8 mouse cellular contexts compared by ENCODE assay signal in the genomic region with DNA sequence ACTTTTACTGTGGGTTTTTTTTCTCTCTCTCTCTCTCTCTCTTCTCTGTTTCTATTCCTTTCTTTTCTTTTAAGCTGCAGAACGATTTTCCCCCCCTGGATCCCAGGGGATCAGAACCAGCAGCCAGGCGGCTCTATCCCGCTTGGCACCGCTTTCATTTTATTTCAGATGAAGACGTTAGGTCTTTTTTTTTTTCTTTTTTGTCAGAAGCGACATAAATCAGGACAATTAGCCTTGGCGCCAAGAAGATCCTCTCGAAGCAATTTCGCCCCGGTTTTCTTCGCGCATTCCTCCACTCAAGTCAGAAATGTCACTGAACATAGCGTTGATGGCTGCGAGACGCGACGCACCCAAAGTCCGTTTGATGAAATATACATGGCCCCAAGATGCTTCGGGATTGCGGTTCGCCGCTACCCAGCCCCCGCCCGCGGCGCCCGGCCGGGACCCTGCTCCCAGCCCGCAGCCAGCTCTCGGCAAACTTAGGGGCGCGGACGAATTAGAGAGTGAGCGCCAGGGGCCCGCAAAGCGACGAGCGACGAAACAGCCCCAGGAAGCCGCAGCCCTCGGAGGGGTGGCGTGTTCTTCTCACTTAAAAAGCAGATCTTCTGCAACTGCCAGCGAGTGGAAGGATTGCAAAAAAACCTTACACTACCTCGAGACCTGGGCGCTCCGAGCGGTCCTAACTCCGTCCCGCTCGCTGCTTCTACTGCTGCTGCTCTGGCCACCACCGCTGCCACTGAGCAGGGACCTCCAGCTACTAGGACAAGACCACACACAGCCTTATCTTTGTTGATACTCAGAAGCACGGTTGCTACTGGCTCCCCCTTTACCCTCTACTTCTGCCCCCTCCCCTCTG. TPM values are rescaled to one million over a fixed set of nuclear protein-coding genes. Genes with fewer than 3 reads are reported as not detected.
A peak's percentile ranks its signal among the peaks of the same experiment; 100 is the strongest.
DNase-seq lines count a peak whose midpoint lies in the region; ATAC-seq and TF ChIP-seq lines count a peak whose summit lies in the region.

A gene (minus strand): TSS at position 806 of the 856 bp plus-strand sequence.

- peak; percentile 17; the same call in 1 of the 2 replicates for ATAC-seq in lung, postnatal 0 days

- no peak for DNase-seq in spleen, adult 2 months (ENCODE audit: low read depth in 1 of 2, low spot score in 2 of 2)
- DNase-seq in spleen, postnatal 36 days (ENCODE audit: low spot score in 2 of 2): no peak
- DNase-seq in cerebellum, adult 9-10 months: peak; percentile 41
- DNase-seq in frontal cortex, adult 2 months (ENCODE audit: extremely low spot score in 1 of 2, low spot score in 1 of 2): peak in 1 of 2 experiments; percentile 39
- peak; percentile 31 for DNase-seq in kidney, postnatal 10 days
- DNase-seq in lung, postnatal 0 days (ENCODE audit: low spot score): peak; percentile 30
- DNase-seq in right cerebral cortex, postnatal 25 days: peak; percentile 51
- no peak for DNase-seq in ovary, postnatal 10 days (ENCODE audit: low spot score)

- peaks cover 16% of the 10 kb centered on the region for H3K27me3 ChIP-seq in spleen, adult 2 months (ENCODE audit: control insufficient read depth, insufficient read depth, low read length)
- 0 out of 2 replicates have a peak, but pooled peaks cover 9% of the 10 kb centered on the region for H3K27me3 ChIP-seq in lung, postnatal 0 days (replicated peaks; ENCODE audit: insufficient read depth, low read length)

- H3K4me3 ChIP-seq in spleen, adult 2 months (ENCODE audit: extremely low read depth, insufficient read depth, insufficient read length): peak within 1 kb of the TSS; percentile 18; the same call in 1 of the 2 replicates
- H3K4me3 ChIP-seq in lung, postnatal 0 days (ENCODE audit: low read depth, low read length): peak within 1 kb of the TSS; percentile 58

- H3K9ac ChIP-seq in lung, postnatal 0 days (replicated peaks; ENCODE audit: low read depth): no peak within 1 kb of the TSS; the same call in 1 of the 2 replicates

- H3K4me1 ChIP-seq in spleen, adult 2 months (ENCODE audit: control insufficient read depth, insufficient read depth, insufficient read length): no peaks in the 10 kb centered on the region
- H3K4me1 ChIP-seq in lung, postnatal 0 days (ENCODE audit: insufficient read depth, low read depth, low read length): peaks cover 3% of the 10 kb centered on the region; the same call in 1 of the 2 replicates

- TF ChIP-seq EP300 in lung, postnatal 0 days (IDR thresholded peaks at IDR 0.05): no peak

- no peak within 1 kb of the TSS for H3K27ac ChIP-seq in spleen, adult 2 months (ENCODE audit: insufficient read depth, low read length)
- no peak within 1 kb of the TSS for H3K27ac ChIP-seq in lung, postnatal 0 days (ENCODE audit: low read length)

- no peaks in the 10 kb centered on the region for H3K36me3 ChIP-seq in spleen, adult 2 months (ENCODE audit: control insufficient read depth, insufficient read depth, low read length)
- no peaks in the 10 kb centered on the region for H3K36me3 ChIP-seq in lung, postnatal 0 days (ENCODE audit: insufficient read depth, low read length)

- no peak for TF ChIP-seq CTCF in spleen, adult 2 months (IDR thresholded peaks at IDR 0.05; ENCODE audit: extremely low read depth, insufficient read depth, insufficient read length, insufficient replicate concordance)
- no peak for TF ChIP-seq CTCF in lung, postnatal 0 days (IDR thresholded peaks at IDR 0.05)

- no peaks in the 10 kb centered on the region for H3K9me3 ChIP-seq in lung, postnatal 0 days (ENCODE audit: low read length)

- TF ChIP-seq POLR2A in spleen, adult 2 months (IDR thresholded peaks at IDR 0.05; ENCODE audit: low read depth, low read length): no peak

- peak within 1 kb of the TSS; percentile 99 for H3K4me2 ChIP-seq in lung, postnatal 0 days (replicated peaks; ENCODE audit: low read depth, low read length)

- WGBS in spleen, adult 2 months: under 1% methylated on average over 52 of the region's 52 CpGs
- WGBS in lung, postnatal 0 days: under 1% methylated on average over 52 of the region's 52 CpGs

RNA-seq across cellular contexts. Expression of the gene that starts here (rescaled TPM):
- 0.02 and 0.05 TPM in 2 replicates for polyA plus RNA-seq in spleen, adult 2 months (2012; rRNA removed)
- 30.7 and 32.6 TPM in 2 replicates for polyA plus RNA-seq in frontal cortex, adult 2 months (2012; rRNA removed)
- polyA plus RNA-seq in lung, postnatal 0 days (2015; fragmentation: Nextera tagmentation; extraction: Ambion mirVana): 0.68 and 0.79 TPM in 2 replicates

Comparison
In these comparisons a context has a peak if more than half of its experiments do, and no peak if none do; other contexts are left out.
1. RNA of the gene that starts here (polyA plus RNA-seq): 30.7 to 32.6 TPM in frontal cortex, adult 2 months; 0.68 to 0.79 TPM in lung, postnatal 0 days and 0.02 to 0.05 TPM in spleen, adult 2 months; every median in the first group is over 10 times any median in the second.
2. Peak in DNase-seq, ATAC-seq, H3K4me3 ChIP-seq and H3K4me2 ChIP-seq in lung, postnatal 0 days; RNA of the gene not detected or under 1 TPM.
3. DNase-seq: peak in cerebellum, adult 9-10 months (single experiment), kidney, postnatal 10 days (single experiment) and right cerebral cortex, postnatal 25 days (single experiment); none in spleen, adult 2 months (0 of 2), spleen, postnatal 36 days (0 of 2) and ovary, postnatal 10 days (single experiment).